Mouse (Mus musculus): Measurements from ENCODE around the gene Dlgap1. TPM values are rescaled to one million over a fixed set of nuclear protein-coding genes. Genes with fewer than 3 reads are reported as not detected.
"Not testable (repeated sequence)": the region's sequence is repeated elsewhere in the genome, so short reads cannot be mapped to it uniquely, and the experiment has no call there.

The Dlgap1 gene
- polyA plus RNA-seq, 1 experiment from 2014 or later = 2.4 TPM

DNA sequence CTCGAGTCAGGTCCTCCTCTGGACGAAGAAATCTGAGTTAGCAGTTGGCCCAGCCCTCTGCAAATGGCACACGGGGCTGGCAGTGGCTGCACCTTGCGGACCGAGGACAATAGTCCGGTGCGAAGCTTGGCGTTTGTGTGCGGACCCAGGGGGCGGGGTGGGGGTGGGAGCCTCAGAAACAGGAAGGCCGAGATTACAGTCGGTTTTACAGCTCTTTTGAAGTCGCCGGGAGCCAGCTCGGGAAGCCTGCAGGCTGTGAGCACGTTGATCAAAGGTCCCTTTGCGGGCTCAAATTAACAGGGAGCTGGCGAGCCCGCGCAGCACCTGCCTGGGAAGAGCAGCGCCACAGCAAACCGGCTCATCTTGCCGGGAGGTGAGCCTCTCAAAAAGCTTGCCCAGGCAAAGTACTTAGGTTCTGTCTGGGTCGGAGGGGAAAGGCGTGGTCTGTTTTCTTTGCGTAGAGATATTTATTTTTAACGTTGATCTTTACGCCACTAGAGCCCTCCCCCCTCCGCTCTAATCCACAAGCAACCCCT lies 865.6 kb downstream of the Dlgap1 start:
- under 1% methylated on average over 29 of the region's 29 CpGs for WGBS
- peak overlapping the region; percentile 55 for H3K4me3 ChIP-seq
- H3K27me3 ChIP-seq (ENCODE audit: insufficient read depth, poor library complexity, severe bottlenecking) = peaks cover 23% of the 10 kb centered on the region
- peak overlapping the region; percentile 81 for H3K27ac ChIP-seq
- H3K36me3 ChIP-seq = peaks cover 12% of the 10 kb centered on the region
- DNase-seq (ENCODE audit: low spot score) = peak; percentile 49
- H3K9me3 ChIP-seq = no peaks in the 10 kb centered on the region
- peaks cover 25% of the 10 kb centered on the region for H3K4me1 ChIP-seq (replicated peaks)

DNA sequence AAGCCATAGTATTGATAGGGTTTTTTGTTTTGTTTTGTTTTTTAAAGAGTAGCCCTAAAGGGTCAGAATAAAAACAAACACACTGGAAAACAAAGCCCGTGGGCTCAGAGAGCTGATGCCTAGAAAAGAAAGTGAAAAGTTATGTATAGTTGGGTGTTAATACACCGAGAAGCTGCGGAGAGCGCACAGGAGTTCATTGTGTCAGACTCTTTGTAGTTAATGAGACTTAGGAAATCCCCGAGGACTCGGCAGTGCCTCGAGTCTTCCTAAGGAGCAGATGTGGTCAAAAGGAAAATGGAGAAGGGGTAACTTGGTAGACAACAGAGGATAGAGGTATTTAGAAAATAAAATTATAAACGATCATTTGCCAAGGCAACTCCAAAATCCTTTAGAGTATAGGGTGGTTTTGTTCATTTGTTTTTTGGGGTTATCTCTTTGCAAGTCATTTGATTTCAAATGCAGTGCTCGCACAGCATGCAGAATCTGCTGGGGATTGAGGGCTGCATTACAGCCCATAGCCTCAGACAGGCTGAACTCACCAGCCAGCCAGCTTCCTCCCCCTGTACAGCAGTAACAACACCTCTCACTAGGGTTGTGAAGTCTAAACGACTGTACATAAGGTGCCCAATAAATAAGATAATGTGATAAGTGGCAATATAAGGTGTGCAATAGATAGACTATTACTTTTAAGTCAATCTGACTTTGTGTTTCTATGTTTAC lies 866.4 kb downstream of the Dlgap1 start:
- no peaks in the 10 kb centered on the region for H3K9me3 ChIP-seq
- H3K36me3 ChIP-seq = peaks cover 19% of the 10 kb centered on the region
- 2% methylated on average over 10 of the region's 10 CpGs for WGBS
- peaks cover 19% of the 10 kb centered on the region for H3K4me1 ChIP-seq (replicated peaks)
- H3K4me3 ChIP-seq = peak overlapping the region; percentile 55
- DNase-seq (ENCODE audit: low spot score) = no peak
- H3K27ac ChIP-seq = peak overlapping the region; percentile 81; the same call in 1 of the 2 replicates
- peaks cover 23% of the 10 kb centered on the region for H3K27me3 ChIP-seq (ENCODE audit: insufficient read depth, poor library complexity, severe bottlenecking)

DNA sequence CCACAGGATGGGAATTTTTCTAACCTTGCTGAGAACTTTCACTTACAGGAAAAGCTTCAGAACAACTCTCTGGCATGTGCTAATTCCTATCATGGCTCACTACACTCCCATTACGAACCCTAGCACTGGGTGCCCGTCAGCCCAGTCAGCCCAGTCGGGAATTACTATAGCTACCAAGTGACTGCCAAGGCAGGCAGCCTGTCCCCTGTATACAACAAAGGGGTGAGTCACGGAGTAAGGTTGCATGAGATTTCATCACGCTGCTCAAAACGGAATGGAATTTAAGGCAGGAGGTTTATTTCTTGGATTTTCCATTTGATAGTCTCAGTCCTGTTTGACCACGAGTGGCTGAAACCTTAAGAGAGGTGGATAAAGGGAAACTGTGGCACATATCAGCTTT lies 867.9 kb downstream of the Dlgap1 start:
- Histone ChIP-seq H3K4me3 (no peak overlapping the region), H3K9me3 (no peaks in the 10 kb centered on the region), H3K4me1 (replicated peaks) (peaks cover 19% of the 10 kb centered on the region), H3K27ac (no peak overlapping the region), H3K36me3 (peaks cover 30% of the 10 kb centered on the region), H3K27me3 (ENCODE audit: insufficient read depth, poor library complexity, severe bottlenecking) (peaks cover 23% of the 10 kb centered on the region)
- DNase-seq (ENCODE audit: low spot score) = no peak
- WGBS = 56% methylated on average over 7 of the region's 7 CpGs

DNA sequence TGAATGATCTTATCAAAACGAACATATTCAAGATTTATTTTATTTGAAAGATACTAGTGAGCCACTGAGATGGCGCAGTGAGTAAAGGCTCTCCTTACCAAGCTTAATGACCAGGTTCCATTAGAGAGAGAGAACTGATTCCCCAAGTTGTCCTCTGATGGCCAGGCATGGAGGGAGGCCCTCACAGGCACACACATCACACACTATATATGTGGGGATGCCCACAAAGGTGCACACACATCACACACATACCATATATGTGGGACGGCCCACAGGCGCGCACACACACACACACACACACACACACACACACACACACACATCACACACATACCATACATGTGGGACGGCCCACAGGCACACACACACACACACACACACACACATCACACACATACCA lies 868.6 kb downstream of the Dlgap1 start:
- Histone ChIP-seq H3K27me3 (ENCODE audit: insufficient read depth, poor library complexity, severe bottlenecking) (peaks cover 22% of the 10 kb centered on the region), H3K36me3 (peaks cover 35% of the 10 kb centered on the region), H3K4me1 (replicated peaks) (peaks cover 19% of the 10 kb centered on the region)
- not testable (repeated sequence) for H3K9me3 ChIP-seq; DNase-seq (ENCODE audit: low spot score); H3K4me3 ChIP-seq; H3K27ac ChIP-seq
- 85% methylated on average over 6 of the region's 6 CpGs for WGBS

DNA sequence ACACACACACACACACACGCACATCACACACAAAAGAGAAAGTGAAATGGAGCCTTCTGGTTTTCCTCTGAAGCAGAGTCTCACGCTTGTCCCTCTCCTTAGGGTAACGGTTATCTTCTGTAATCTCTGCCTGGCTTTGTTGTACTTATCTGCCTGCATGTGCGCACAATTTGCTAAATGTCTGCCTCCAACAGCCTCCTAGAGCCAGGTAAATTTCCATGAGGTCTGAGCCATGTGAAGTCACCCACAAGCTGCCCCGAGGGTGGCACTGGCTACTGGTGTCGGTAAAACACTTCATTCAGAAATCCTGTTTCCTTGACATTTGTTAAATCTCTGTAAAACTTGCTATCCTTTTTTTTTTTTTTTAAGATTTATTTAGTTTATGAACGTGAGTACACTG lies 869.2 kb downstream of the Dlgap1 start:
- H3K36me3 ChIP-seq = peaks cover 40% of the 10 kb centered on the region

DNA sequence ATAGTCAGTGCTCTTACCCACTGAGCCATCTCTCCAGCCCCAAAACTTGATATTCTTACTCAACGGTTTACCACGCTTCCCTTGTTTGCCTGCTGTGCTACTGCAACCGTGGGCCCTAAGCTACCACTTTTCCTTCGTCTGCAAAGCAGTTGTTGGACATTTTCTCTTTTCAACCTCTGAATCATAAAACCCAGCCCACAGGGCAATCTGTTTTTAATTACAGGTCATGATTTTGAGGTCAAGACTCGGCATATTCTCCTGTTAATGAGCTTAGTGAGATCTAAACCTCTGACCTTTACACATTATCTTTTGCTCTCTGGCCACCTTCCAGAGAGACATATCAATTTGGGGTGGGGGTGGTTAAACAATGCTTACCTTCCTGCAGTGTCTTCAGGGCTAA lies 869.7 kb downstream of the Dlgap1 start:
- H3K27me3 ChIP-seq (ENCODE audit: insufficient read depth, poor library complexity, severe bottlenecking) = peaks cover 12% of the 10 kb centered on the region
- no peak for DNase-seq (ENCODE audit: low spot score)
- 67% methylated on average over 5 of the region's 5 CpGs for WGBS
- H3K27ac ChIP-seq = no peak overlapping the region
- peaks cover 45% of the 10 kb centered on the region for H3K36me3 ChIP-seq
- H3K4me3 ChIP-seq = no peak overlapping the region
- peaks cover 19% of the 10 kb centered on the region for H3K4me1 ChIP-seq (replicated peaks)
- H3K9me3 ChIP-seq = no peaks in the 10 kb centered on the region

More for the DNA sequence above, 869.2 kb downstream of the Dlgap1 start:
- no peak overlapping the region for H3K27ac ChIP-seq
- H3K9me3 ChIP-seq = no peaks in the 10 kb centered on the region
- WGBS = 90% methylated on average over 7 of the region's 7 CpGs
- H3K4me1 ChIP-seq (replicated peaks) = peaks cover 19% of the 10 kb centered on the region
- peaks cover 16% of the 10 kb centered on the region for H3K27me3 ChIP-seq (ENCODE audit: insufficient read depth, poor library complexity, severe bottlenecking)
- H3K4me3 ChIP-seq = no peak overlapping the region
- DNase-seq (ENCODE audit: low spot score) = no peak

DNA sequence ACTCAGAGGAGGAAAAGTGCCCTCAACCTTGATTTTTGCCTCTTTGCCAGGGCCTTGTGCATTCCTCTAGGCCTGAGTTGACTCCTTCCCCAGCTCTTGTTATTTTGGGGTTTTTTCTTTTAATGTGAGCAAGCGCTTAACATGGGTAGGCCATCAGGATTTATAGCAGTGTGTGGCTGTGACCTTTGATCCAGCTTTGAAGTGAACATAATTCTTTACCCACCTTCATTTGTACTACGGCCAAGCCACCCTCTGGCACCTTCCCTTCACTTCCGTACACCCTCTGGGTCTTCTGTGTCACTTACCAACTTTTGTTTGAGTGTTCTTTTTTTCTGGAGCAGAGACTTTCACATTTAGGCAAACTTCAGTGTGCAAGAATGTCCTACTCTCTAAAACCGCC lies 874.4 kb downstream of the Dlgap1 start:
- Histone ChIP-seq H3K4me3 (no peak overlapping the region), H3K27ac (no peak overlapping the region), H3K36me3 (peaks cover 75% of the 10 kb centered on the region), H3K4me1 (replicated peaks) (peaks cover 20% of the 10 kb centered on the region), H3K9me3 (no peaks in the 10 kb centered on the region), H3K27me3 (ENCODE audit: insufficient read depth, poor library complexity, severe bottlenecking) (no peaks in the 10 kb centered on the region)
- 88% methylated on average over 4 of the region's 4 CpGs for whole genome bisulfite sequencing
- DNase-seq (ENCODE audit: low spot score) = no peak

DNA sequence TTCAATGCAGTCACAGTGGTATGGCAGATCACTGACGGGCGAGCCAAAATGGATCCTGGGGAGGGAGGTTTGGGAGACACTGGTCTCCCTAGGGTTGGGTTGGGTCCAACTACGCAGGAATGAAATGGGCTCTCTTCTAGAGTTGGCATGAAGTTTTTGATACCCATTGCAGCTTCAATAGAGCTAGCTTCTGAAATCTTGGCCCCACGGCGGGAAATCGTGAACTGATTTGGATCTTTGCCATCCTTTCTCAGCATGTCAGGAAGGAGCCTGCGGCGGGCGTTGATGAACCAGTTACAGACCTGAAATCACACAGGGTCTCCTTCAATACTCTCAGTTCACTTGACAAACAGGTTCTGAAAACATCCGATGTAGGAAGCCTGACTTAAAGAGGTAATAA lies 876.1 kb downstream of the Dlgap1 start:
- H3K4me3 ChIP-seq = no peak overlapping the region
- 93% methylated on average over 10 of the region's 10 CpGs for WGBS
- no peak overlapping the region for H3K27ac ChIP-seq
- no peaks in the 10 kb centered on the region for H3K27me3 ChIP-seq (ENCODE audit: insufficient read depth, poor library complexity, severe bottlenecking)
- peaks cover 58% of the 10 kb centered on the region for H3K36me3 ChIP-seq
- no peak for DNase-seq (ENCODE audit: low spot score)
- H3K9me3 ChIP-seq = no peaks in the 10 kb centered on the region
- H3K4me1 ChIP-seq (replicated peaks) = peaks cover 30% of the 10 kb centered on the region

DNA sequence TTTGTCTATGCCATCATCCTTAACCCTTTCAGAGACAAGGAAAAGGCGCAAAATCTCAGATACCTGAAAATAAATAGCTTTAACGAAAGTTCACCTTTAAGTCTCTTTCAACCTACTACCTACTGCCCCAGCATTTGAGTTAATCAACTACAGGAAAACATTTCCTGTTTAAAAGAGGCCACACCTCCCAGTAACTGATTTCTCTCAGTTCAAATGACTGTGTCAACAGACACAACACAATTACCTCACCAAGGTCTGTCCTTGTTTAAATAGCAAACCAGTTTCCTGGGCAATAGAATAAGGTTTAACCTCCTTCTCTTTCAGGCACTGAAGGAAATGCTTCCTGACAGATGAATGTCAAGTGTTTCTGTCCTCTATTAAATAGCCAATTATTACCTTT lies 876.7 kb downstream of the Dlgap1 start:
- Histone ChIP-seq H3K4me3 (no peak overlapping the region), H3K27me3 (ENCODE audit: insufficient read depth, poor library complexity, severe bottlenecking) (no peaks in the 10 kb centered on the region), H3K36me3 (peaks cover 52% of the 10 kb centered on the region), H3K9me3 (no peaks in the 10 kb centered on the region), H3K4me1 (replicated peaks) (peaks cover 30% of the 10 kb centered on the region), H3K27ac (no peak overlapping the region)
- WGBS = 91% methylated on average over 2 of the region's 2 CpGs
- no peak for DNase-seq (ENCODE audit: low spot score)

DNA sequence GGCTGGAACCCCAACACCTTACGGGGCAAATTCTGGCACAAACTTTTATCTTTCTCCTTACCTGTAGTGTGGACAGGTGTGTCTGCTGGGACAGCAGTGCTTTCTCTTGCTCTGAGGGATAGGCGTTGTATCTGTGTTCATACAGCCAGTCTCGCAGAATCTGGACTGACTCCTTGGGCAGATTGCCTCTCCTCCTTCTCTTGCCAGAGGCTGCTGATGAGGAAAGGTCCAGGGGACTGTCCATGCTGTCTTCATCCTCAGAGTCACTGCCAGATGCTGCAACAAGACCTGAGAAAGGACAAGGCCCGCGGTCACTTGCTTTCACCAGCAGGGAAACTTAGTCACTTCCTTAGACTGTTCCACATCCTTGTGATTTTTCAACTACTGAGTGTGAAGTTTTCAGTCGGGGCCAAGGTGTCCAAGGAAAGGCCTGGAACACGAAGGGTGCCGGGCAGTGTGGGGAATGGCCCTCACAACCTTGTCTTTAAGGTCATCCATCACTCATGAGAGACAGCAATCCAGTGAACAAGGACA lies 877.3 kb downstream of the Dlgap1 start:
- H3K4me3 ChIP-seq = no peak overlapping the region
- H3K27me3 ChIP-seq (ENCODE audit: insufficient read depth, poor library complexity, severe bottlenecking) = no peaks in the 10 kb centered on the region
- H3K9me3 ChIP-seq = no peaks in the 10 kb centered on the region
- H3K27ac ChIP-seq = 0 out of 2 replicates have a peak overlapping the region, but pooled peaks have one; percentile 24
- no peak for DNase-seq (ENCODE audit: low spot score)
- H3K36me3 ChIP-seq = peaks cover 49% of the 10 kb centered on the region
- 86% methylated on average over 8 of the region's 8 CpGs for WGBS
- H3K4me1 ChIP-seq (replicated peaks) = peaks cover 33% of the 10 kb centered on the region

DNA sequence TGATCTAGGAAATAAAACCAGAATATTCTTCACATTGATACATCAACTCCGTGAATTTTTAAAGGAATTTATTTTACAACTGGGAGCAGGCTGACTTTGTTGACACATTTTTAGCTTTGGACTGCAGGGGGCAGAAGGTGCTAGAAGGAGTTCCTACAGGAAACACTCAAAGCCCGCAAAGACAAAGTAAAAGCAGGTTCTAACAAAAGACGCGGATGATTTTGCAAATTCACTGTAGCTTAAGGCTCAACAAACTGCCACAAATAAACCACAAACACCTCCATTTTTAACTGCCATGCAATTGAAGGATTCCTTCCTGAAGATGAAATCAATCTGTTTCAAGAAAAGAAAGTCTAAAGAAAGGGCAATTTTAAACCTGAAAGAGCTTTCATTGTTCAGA lies 878.2 kb downstream of the Dlgap1 start:
- no peaks in the 10 kb centered on the region for H3K9me3 ChIP-seq
- H3K4me3 ChIP-seq = peak overlapping the region; percentile 85
- WGBS = 5% methylated on average over 4 of the region's 4 CpGs
- H3K36me3 ChIP-seq = peaks cover 42% of the 10 kb centered on the region
- no peaks in the 10 kb centered on the region for H3K27me3 ChIP-seq (ENCODE audit: insufficient read depth, poor library complexity, severe bottlenecking)
- peaks cover 41% of the 10 kb centered on the region for H3K4me1 ChIP-seq (replicated peaks)
- peak; percentile 43 for DNase-seq (ENCODE audit: low spot score)
- peak overlapping the region; percentile 97; the same call in 1 of the 2 replicates for H3K27ac ChIP-seq

DNA sequence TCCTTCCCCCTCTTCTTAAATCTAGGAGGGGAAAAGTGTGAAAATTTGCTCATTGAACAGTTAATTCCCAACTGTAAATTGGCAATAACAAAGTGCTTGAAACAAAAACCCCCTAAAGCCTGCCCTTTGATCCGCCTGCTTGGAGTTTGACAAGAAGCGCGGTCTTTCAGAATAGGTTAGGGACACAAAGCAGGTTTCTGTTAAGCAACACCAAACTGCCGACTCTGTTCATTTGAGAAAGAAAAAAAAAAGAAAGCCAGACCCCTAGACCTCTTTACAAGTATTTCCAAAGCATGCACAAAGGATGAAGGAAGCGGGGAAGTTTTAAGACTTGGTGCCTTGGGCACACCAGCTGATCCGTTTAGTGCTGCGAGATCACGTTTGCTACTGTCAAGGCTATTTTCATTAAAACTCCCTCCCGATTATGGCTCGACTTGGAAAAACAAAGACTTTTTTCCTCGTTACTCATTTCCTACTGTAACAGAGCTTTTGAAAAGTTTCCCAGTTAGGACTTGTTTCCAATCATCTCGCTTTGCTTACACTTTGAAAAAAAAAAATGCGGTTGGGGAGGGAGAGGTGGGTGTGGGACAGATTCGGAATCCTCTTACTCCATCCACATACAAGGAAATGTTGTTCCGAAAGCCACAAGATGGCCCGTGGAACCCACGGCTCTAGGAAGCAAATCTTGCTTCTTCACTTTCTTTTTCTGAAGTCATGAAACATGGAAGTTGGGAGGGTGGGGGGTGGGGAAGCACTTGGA lies 879.1 kb downstream of the Dlgap1 start:
- no peaks in the 10 kb centered on the region for H3K9me3 ChIP-seq

More for the DNA sequence above, 879.1 kb downstream of the Dlgap1 start:
- Histone ChIP-seq H3K27ac (peak overlapping the region; percentile 97), H3K4me1 (replicated peaks) (peaks cover 47% of the 10 kb centered on the region), H3K36me3 (peaks cover 36% of the 10 kb centered on the region), H3K27me3 (ENCODE audit: insufficient read depth, poor library complexity, severe bottlenecking) (no peaks in the 10 kb centered on the region), H3K4me3 (peak overlapping the region; percentile 85)
- DNase-seq (ENCODE audit: low spot score) = peak; percentile 29
- under 1% methylated on average over 17 of the region's 17 CpGs for WGBS
